Mouse (Mus musculus) adrenal gland, postnatal 14 days (tissue): ENCODE data around the gene Gpr75. TPM values are rescaled to one million over a fixed set of nuclear protein-coding genes. Genes with fewer than 3 reads are reported as not detected.

Source experiments
- DNase-seq: peaks from one replicate; pipeline ENCODE4 v3.0.0; 2021; ENCODE audit warnings: mixed read lengths
- long read RNA-seq, 2 experiments: library from polyadenylated mRNA; stranded (forward); transcript quantifications; one replicate each; pipeline ENCODE4 v2.0.0; 2021
- total RNA-seq: library from RNA; stranded (reverse); gene quantifications from 2 replicates; pipeline ENCODE4 v1.2.3, GENCODE M21; 2021

Gpr75 gene
- total RNA-seq = 0.82 and 0.94 TPM in 2 replicates
- long read RNA-seq, experiment 1, partial matches to known transcripts = 0 of 2 reads
- long read RNA-seq, experiment 1, other reads (novel, unspliced or antisense) = 1 of 2 reads
- long read RNA-seq, experiment 2 = 0 reads

DNA sequence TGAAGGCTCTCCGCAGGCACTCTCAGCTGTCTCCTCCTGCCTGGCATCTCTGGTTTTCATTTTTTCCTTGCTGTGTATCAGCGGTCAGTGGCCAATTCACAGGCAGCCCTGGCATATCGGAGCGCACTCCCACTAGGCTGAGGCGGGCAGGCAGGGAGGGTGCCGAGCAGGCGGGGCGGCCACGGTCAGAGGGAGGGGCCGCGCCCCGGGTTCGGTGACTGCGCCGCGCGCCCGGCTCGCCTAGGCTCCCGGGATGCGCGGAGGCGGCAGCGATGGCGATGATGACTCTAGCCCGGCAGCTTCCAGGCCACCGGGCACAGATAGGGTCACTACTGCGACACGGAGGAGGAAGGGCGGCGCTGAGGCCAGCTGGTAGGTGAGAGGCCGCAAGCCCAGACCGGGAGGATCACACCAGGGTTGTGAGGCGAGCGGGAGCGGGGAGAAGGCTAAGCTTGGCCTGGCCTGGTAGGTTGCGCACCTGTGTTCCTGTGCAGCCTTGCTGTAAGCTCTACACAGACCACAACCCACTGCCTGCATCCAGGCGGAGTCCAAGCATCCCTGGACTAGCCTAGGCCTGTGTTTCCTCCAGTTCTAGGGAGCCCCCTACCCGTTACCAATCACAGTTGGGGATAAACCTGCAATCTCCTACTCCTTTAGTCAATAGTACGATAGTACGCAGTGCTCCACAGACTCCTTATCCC is at the start of gene Gpr75, which contains the start of gene Asb3:
TSS of gene Gpr75 (plus strand) at position 188 of the 701 bp plus-strand sequence.
TSS of gene Asb3 (plus strand) at position 246 of the 701 bp plus-strand sequence.
- peak; percentile 87 for DNase-seq

DNA sequence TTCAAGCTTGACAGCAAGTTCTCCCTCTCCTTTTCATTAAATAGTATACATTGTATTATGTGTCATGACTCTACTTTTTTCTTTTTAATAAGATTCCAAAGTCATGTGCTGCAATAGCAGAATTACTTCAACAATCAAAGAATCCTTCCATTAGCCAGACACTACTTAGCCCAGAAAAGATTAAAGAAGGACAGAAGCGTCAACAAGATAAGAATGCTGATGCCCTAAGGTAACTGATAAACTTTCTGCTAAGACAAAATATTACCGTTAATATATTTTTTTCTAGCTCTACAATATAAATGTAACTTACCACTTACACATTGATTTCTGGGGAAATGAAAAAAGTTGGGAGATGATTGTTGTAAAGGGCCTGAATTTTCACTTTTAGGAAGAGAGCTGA is 46.4 kb upstream of the Gpr75 start:
- DNase-seq = no peak

DNA sequence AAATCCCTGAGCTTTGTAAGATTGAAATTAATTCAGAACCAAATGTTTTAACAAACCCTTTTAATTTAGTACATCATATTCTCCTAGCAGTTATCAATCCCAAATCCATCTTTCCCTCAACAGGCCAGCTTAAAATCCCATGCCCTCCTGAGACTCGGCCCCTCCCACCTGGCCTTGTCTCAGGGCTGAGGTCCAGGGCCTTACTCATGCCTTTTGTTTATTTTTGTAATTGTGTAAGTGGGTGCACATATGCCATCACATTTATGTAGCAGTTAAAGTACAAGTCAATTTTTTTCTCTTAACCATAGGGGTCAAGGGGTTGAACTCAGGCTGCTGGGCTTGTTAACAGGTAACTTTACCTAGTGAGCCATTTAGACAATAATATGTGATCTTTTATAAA is 40.8 kb upstream of the Gpr75 start:
- peak; percentile 23 for DNase-seq

DNA sequence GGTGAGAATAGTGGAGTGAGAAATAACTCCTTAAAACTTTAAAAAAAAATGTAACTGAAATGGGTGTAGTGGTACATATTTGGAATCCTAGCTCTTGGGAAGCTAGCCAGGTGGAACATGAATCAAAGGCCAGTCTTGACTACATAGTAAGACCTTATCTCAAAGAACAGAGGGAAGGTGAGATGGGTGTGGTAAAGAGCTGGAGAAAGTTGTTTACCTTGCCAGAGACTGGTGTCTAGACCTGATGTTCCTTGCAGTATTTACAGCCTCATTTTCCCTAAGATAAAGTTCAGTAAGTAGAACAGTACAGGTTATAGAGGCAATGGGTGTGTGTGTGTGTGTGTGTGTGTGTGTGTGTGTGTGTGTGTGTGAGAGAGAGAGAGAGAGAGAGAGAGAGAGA is 12.7 kb upstream of the Gpr75 start:
- DNase-seq = no peak

DNA sequence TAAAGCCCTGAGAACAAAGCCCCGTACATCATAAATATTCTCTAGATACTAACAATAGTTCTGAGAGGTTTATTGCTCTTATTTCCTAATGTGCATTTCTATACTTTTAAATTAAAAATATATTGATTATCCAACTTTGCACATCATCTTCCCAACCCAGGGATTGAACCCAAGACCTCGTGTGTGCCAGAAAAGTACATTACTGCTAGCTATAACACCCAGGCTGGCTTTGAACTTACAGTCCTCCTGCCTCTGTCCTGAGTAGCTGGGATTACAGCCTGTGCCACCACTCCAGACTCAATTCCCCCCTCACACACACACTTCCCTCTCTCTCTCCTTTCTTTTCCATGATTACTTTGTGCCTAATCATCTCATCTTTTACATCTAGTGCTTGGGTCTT is 3.0 kb downstream of the Gpr75 start:
- DNase-seq = no peak

DNA sequence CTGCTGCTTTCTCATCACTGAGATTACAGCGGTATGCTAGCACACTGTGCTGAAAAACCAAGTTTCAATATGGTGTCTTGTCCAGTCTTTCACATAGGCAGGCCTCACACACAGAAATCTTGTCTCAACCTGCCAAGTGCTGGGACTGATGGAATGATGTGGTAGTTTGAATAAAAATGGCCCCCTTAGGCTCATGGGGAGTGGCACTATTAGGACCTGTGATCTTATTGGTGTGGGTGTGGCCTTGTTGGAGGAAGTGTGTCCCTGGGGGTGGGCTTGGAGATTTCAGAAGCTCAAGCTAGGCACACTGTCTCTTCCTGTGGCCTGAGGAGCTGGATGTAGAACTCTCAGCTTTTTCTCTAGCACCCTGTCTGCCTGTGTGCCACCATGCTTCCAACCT is 11.0 kb downstream of the Gpr75 start:
- DNase-seq = no peak

DNA sequence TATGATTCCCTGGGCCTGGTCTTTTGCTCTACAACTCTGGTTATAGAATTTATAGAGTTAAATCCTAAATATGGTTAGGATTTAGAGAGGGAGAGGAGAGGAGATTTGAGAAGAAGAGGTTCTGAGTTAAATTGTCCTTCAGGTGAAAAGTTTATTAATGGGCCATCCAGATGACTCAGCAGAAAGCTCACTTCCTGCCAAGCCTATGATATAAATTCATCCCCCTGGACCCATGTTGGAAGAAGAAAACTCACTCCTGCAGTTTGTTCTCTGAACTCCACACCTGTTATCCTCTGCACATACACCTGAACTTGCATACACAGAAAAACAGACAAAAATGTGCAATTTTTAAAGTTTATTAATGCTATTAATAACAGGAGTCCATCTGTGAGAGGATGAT is 14.2 kb downstream of the Gpr75 start:
- DNase-seq = no peak

DNA sequence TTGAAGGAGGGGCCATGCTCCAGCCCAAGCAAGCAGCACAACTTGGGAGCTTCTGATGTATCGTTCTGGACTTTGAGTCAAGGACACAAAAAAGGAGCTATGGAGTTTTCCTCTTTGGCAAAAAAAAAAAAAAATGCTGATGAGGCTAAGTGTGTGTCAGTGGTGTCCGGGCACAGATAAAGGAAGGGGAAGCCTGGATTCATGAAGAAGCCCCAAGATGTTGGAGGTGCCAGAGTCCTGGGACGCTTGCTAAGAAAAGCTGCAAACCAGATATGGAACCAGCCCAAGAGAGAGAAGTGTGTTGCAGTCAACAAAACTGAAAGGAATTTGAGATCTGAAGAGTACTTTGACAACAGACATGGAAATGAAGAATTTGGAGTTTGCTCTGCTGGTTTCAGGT is 27.2 kb downstream of the Gpr75 start:
- DNase-seq = no peak

DNA sequence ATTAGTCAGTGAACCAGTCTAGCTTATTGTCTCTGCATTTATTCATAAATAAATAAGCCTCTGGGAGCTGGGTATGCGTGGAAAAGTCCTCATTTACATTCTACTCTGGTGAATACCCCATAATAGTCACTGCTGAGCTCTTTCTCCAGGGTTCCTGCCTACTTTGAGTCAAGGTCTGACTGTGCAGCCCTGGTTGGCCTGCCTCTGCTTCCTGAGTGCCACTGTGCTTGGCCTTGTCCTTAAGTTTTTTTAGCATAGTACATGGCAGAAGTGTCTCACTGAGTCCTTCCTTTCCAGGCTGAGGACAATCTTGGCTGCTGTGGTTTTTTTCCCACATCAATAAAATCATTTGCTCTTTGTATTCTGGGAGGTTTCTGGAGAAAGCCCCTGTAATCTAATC is 35.5 kb downstream of the Gpr75 start:
- DNase-seq = peak; percentile 11

DNA sequence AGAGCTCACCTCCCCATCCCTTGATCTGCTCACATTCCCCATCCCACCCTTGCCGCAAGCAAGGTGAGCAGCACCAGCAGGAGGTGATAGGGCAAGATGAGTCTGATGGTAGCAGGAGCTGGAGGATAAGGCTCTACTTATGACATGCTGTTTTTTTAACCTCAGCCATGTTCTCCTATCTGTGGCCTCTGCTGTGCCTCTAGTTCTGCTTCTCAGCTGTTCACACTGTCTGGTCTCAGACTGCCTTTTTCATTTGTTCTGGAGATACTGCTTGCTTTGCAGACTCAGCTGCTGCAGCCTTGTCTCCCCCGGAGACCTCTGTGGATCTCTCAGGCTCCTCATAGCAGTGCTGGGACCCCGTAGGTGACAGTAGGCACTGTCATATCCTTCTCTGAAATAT is 38.1 kb downstream of the Gpr75 start:
- DNase-seq = no peak

DNA sequence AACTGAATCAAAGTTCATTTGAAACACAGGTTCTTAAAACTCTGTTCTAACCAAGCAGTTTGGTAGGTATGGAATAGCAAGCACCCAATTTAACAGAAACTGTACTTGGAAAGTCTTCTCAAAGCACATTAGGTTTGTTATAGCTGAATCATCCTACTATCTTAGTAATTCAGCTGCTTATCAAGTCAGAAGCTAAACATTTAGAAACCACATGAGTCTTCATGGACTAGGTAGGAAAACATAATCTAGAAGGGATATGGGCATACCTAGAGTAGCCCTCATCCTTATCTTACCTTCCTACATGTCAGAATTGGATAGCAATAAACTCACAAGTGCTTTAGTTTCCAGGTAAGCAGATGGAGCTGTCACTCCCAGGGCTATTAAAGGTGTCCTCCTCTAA is 42.9 kb downstream of the Gpr75 start:
- DNase-seq = no peak

DNA sequence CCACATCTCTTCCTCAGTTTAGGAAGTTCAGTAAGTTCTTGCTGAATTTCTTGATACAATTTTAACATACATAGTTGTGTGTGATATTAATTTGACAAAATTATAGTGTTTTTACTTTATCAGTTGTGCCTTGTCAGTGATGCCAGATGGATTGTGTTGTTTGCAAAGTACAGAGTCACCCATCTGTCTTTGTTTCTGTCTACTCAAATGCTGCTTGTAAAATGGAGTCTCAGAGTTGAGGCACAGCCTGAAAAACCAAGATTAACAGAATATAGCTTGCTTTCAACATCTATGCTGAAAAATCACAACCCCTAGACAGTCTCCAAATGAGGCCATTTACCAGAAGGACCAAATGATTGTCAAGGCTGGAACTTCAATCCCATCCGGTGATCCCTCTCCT is 43.3 kb downstream of the Gpr75 start:
- no peak for DNase-seq

Other genes with a start within 250 kb of the Gpr75 start
- 49.0 and 60.8 TPM in 2 replicates for gene Acyp2, start 235.8 kb upstream of the Gpr75 start, total RNA-seq
- 69.0 and 70.3 TPM in 2 replicates for gene Psme4, start 113.6 kb upstream of the Gpr75 start, total RNA-seq
- 11.5 and 13.3 TPM in 2 replicates for gene Asb3, start 58 bp downstream of the Gpr75 start, total RNA-seq
- gene Erlec1, start 69.0 kb downstream of the Gpr75 start, total RNA-seq = 54.5 and 67.3 TPM in 2 replicates
- 12.5 and 14.4 TPM in 2 replicates for gene Chac2, start 101.0 kb downstream of the Gpr75 start, total RNA-seq